In the genomic region with DNA sequence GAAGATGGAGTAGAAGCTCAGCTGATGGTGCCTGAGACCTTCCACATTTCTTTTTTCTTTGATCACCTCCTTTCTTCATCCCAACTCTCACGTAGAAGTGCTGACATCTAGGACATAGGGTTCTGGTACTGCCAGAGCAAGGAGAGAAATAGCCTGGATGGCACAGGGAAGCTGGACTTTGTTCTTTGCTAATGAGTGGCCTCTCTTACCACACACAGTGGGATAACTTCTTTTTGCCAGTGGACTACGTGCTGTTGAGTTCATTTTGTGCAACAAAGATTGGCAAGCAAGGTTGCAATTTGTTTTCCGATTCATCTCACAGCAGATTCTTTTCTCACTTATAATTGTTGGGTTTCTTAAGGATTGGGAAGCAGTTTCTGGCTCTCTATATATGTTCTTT, we compare ENCODE assay signal across 22 mouse cellular contexts. TPM values are rescaled to one million over a fixed set of nuclear protein-coding genes. Genes with fewer than 3 reads are reported as not detected.
DNase-seq lines count a peak whose midpoint lies in the region; ATAC-seq and TF ChIP-seq lines count a peak whose summit lies in the region.
"Had no signal": no experiment of that assay in that cellular context is flagged by ENCODE, and none has a peak within 500 bp of the region (broad histone marks: within the 10 kb centered on the region; RNA-seq: fewer than 3 reads in every experiment).

No protein-coding gene starts in this region.

- peaks cover 30% of the 10 kb centered on the region for H3K4me1 ChIP-seq in hindbrain, embryonic 10.5 days (replicated peaks)
- 0 out of 2 replicates have a peak, but pooled peaks cover 8% of the 10 kb centered on the region for H3K4me1 ChIP-seq in hindbrain, embryonic 14.5 days (replicated peaks; ENCODE audit: control insufficient read depth, insufficient read depth, low read length)
- no peaks in the 10 kb centered on the region for H3K4me1 ChIP-seq in liver, postnatal 0 days (ENCODE audit: insufficient read depth)
- no peaks in the 10 kb centered on the region for H3K4me1 ChIP-seq in liver, embryonic 11.5 days (replicated peaks; ENCODE audit: control insufficient read depth, insufficient read depth, low read length)
- H3K4me1 ChIP-seq: embryonic facial prominence, embryonic 15.5 days had no signal

- H3K4me2 ChIP-seq in hindbrain, embryonic 14.5 days (replicated peaks) = no peak overlapping the region
- no peak overlapping the region for H3K4me2 ChIP-seq in liver, postnatal 0 days (ENCODE audit: low read depth, low read length)
- no peak overlapping the region for H3K4me2 ChIP-seq in liver, embryonic 11.5 days
- H3K4me2 ChIP-seq: embryonic facial prominence, embryonic 13.5 days; embryonic facial prominence, embryonic 15.5 days; forebrain, embryonic 13.5 days; forebrain, embryonic 15.5 days had no signal

- 0 out of 2 replicates have a peak overlapping the region, but pooled peaks have one; percentile 24 for H3K27ac ChIP-seq in hindbrain, embryonic 10.5 days
- no peak overlapping the region for H3K27ac ChIP-seq in hindbrain, embryonic 14.5 days
- H3K27ac ChIP-seq in liver, postnatal 0 days (ENCODE audit: low read depth) = no peak overlapping the region
- H3K27ac ChIP-seq in liver, embryonic 11.5 days (ENCODE audit: low read depth, low read length) = no peak overlapping the region
- H3K27ac ChIP-seq: embryonic facial prominence, embryonic 13.5 days; embryonic facial prominence, embryonic 15.5 days; forebrain, embryonic 13.5 days; forebrain, embryonic 15.5 days had no signal

- ATAC-seq in hindbrain, embryonic 14.5 days (ENCODE audit: low FRiP score) = no peak
- ATAC-seq in liver, postnatal 0 days = peak; percentile 63; the same call in 1 of the 2 replicates
- ATAC-seq in liver, embryonic 11.5 days (replicated peaks; ENCODE audit: low FRiP score) = no peak
- ATAC-seq: activated CD4-positive, CD25-positive, alpha-beta regulatory T cell, adult 4 months; forebrain, embryonic 13.5 days; forebrain, embryonic 15.5 days; Patski had no signal

- WGBS in hindbrain, embryonic 10.5 days = 91% methylated on average over 3 of the region's 3 CpGs
- WGBS in hindbrain, embryonic 14.5 days = 90% methylated on average over 3 of the region's 3 CpGs
- WGBS in liver, postnatal 0 days (ENCODE audit: insufficient replicate concordance) = 65% methylated on average over 3 of the region's 3 CpGs
- WGBS in liver, embryonic 11.5 days = 80% methylated on average over 3 of the region's 3 CpGs

- no peak overlapping the region for H3K9ac ChIP-seq in hindbrain, embryonic 14.5 days
- H3K9ac ChIP-seq in liver, postnatal 0 days (replicated peaks) = no peak overlapping the region
- no peak overlapping the region for H3K9ac ChIP-seq in liver, embryonic 11.5 days (ENCODE audit: low read depth, low read length)
- H3K9ac ChIP-seq: embryonic facial prominence, embryonic 13.5 days; embryonic facial prominence, embryonic 15.5 days; forebrain, embryonic 13.5 days; forebrain, embryonic 15.5 days had no signal

- H3K9me3 ChIP-seq in hindbrain, embryonic 10.5 days = no peaks in the 10 kb centered on the region
- H3K9me3 ChIP-seq in hindbrain, embryonic 14.5 days (ENCODE audit: control insufficient read depth, low read length) = no peaks in the 10 kb centered on the region
- H3K9me3 ChIP-seq in liver, postnatal 0 days (ENCODE audit: low read length) = no peaks in the 10 kb centered on the region
- no peaks in the 10 kb centered on the region for H3K9me3 ChIP-seq in liver, embryonic 11.5 days (ENCODE audit: control insufficient read depth, low read length)
- H3K9me3 ChIP-seq: embryonic facial prominence, embryonic 13.5 days; embryonic facial prominence, embryonic 15.5 days; forebrain, embryonic 13.5 days; forebrain, embryonic 15.5 days had no signal

- H3K27me3 ChIP-seq in hindbrain, embryonic 10.5 days (ENCODE audit: insufficient read depth, poor library complexity, severe bottlenecking) = no peaks in the 10 kb centered on the region
- H3K27me3 ChIP-seq in hindbrain, embryonic 14.5 days (ENCODE audit: control insufficient read depth, insufficient read depth, low read length) = no peaks in the 10 kb centered on the region
- H3K27me3 ChIP-seq in liver, postnatal 0 days (ENCODE audit: insufficient read depth, low read length) = no peaks in the 10 kb centered on the region
- no peaks in the 10 kb centered on the region for H3K27me3 ChIP-seq in liver, embryonic 11.5 days (replicated peaks; ENCODE audit: control insufficient read depth, insufficient read depth, low read length)
- H3K27me3 ChIP-seq: embryonic facial prominence, embryonic 13.5 days; embryonic facial prominence, embryonic 15.5 days; forebrain, embryonic 13.5 days; forebrain, embryonic 15.5 days; Patski had no signal

- H3K4me3 ChIP-seq in hindbrain, embryonic 10.5 days = no peak overlapping the region
- H3K4me3 ChIP-seq in hindbrain, embryonic 14.5 days (replicated peaks; ENCODE audit: low read length) = no peak overlapping the region
- no peak overlapping the region for H3K4me3 ChIP-seq in liver, postnatal 0 days (ENCODE audit: low read depth, low read length)
- H3K4me3 ChIP-seq in liver, embryonic 11.5 days (ENCODE audit: low read depth, low read length) = no peak overlapping the region
- H3K4me3 ChIP-seq: embryonic facial prominence, embryonic 13.5 days; embryonic facial prominence, embryonic 15.5 days; erythroblast, embryonic 14.5 days; forebrain, embryonic 13.5 days; forebrain, embryonic 15.5 days had no signal

- no peak for TF ChIP-seq CTCF in liver, postnatal 0 days (IDR thresholded peaks at IDR 0.05; ENCODE audit: low read depth)

- no peak for DNase-seq in hindbrain, embryonic 10.5 days (ENCODE audit: low spot score)
- no peak for DNase-seq in hindbrain, embryonic 14.5 days (ENCODE audit: low spot score)
- no peak for DNase-seq in liver, postnatal 0 days
- DNase-seq in liver, embryonic 11.5 days (ENCODE audit: low spot score) = no peak
- DNase-seq in Muller cell, postnatal 12 days (ENCODE audit: inconsistent ontology term) = peak; percentile 44
- no peak for DNase-seq in adrenal gland, adult 2 months
- DNase-seq: adrenal gland, postnatal 10 days; adrenal gland, postnatal 25 days; cerebellum, adult 11 months; cerebellum, adult 18-20 months; cerebellum, adult 8-10 months; cerebellum, adult 9-11 months; cerebellum, postnatal 14 days; cerebellum, postnatal 36 days; embryo, embryonic 11 days had no signal

- no peak for TF ChIP-seq EP300 in liver, postnatal 0 days (IDR thresholded peaks at IDR 0.05; ENCODE audit: low read depth)

- H3K36me3 ChIP-seq in hindbrain, embryonic 10.5 days = no peaks in the 10 kb centered on the region
- H3K36me3 ChIP-seq in hindbrain, embryonic 14.5 days (replicated peaks; ENCODE audit: control insufficient read depth, insufficient read depth) = no peaks in the 10 kb centered on the region
- H3K36me3 ChIP-seq in liver, postnatal 0 days (replicated peaks; ENCODE audit: insufficient read depth, low read length) = no peaks in the 10 kb centered on the region
- H3K36me3 ChIP-seq in liver, embryonic 11.5 days (ENCODE audit: control insufficient read depth, insufficient read depth, low read length) = no peaks in the 10 kb centered on the region
- H3K36me3 ChIP-seq: embryonic facial prominence, embryonic 13.5 days; embryonic facial prominence, embryonic 15.5 days; forebrain, embryonic 15.5 days had no signal

RNA-seq across cellular contexts. Expression of a gene that starts 45.6 kb away (rescaled TPM):
- 78.4 and 106 TPM in 2 replicates for polyA plus RNA-seq in hindbrain, embryonic 10.5 days (2016; fragmentation: Nextera tagmentation; extraction: Ambion mirVana)
- 46.4 and 52.7 TPM in 2 replicates for polyA plus RNA-seq in hindbrain, embryonic 14.5 days (2014; fragmentation: Nextera tagmentation; extraction: Ambion mirVana)
- polyA plus RNA-seq in liver, postnatal 0 days (2015; fragmentation: Nextera tagmentation; extraction: Ambion mirVana) = 45.3 and 47.5 TPM in 2 replicates
- 141 and 150 TPM in 2 replicates for polyA plus RNA-seq in liver, embryonic 11.5 days (2014; fragmentation: Nextera tagmentation; extraction: Ambion mirVana)
- total RNA-seq in adrenal gland, adult 2 months (2021) = 10 to 100 TPM; 20.5 to 23.7 TPM
- 1.2 and 1.9 TPM in 2 replicates for polyA plus RNA-seq in adrenal gland, adult 2 months (2012; rRNA removed)

RNA-seq across cellular contexts. Expression of a gene that starts 45.8 kb away (rescaled TPM):
- 26.5 and 33.5 TPM in 2 replicates for polyA plus RNA-seq in hindbrain, embryonic 10.5 days (2016; fragmentation: Nextera tagmentation; extraction: Ambion mirVana)
- polyA plus RNA-seq in hindbrain, embryonic 14.5 days (2014; fragmentation: Nextera tagmentation; extraction: Ambion mirVana) = 31.4 and 34.5 TPM in 2 replicates
- 1.4 and 1.6 TPM in 2 replicates for polyA plus RNA-seq in liver, postnatal 0 days (2015; fragmentation: Nextera tagmentation; extraction: Ambion mirVana)
- 7.7 and 8.4 TPM in 2 replicates for polyA plus RNA-seq in liver, embryonic 11.5 days (2014; fragmentation: Nextera tagmentation; extraction: Ambion mirVana)
- 10 to 100 TPM; 11.3 to 18.1 TPM for total RNA-seq in adrenal gland, adult 2 months (2021)
- polyA plus RNA-seq in adrenal gland, adult 2 months (2012; rRNA removed) = 0.48 and 0.51 TPM in 2 replicates
- polyA plus RNA-seq: erythroblast, embryonic 14.5 days had no signal

Comparison
In these comparisons a context has a peak if more than half of its experiments do, and no peak if none do; other contexts are left out.
1. RNA of a gene that starts 45.6 kb away (polyA plus RNA-seq): 141 to 150 TPM in liver, embryonic 11.5 days, 78.4 to 106 TPM in hindbrain, embryonic 10.5 days, 45.3 to 47.5 TPM in liver, postnatal 0 days and 46.4 to 52.7 TPM in hindbrain, embryonic 14.5 days; 1.2 to 1.9 TPM in adrenal gland, adult 2 months; every median in the first group is over 10 times any median in the second.